Mouse (Mus musculus) lung, embryonic 14.5 days (tissue): ENCODE data around the gene Irs1. TPM values are rescaled to one million over a fixed set of nuclear protein-coding genes. Genes with fewer than 3 reads are reported as not detected.

Experiments used
- ATAC-seq: fragments of 200-750 bp; cut with Nextera tagmentation; 2 replicates; pipeline ENCODE4 v1.8.0; 2017; ENCODE audit warnings: mild to moderate bottlenecking, moderate TSS enrichment, moderate library complexity; ENCODE audit not compliant: insufficient read depth
- DNase-seq: peaks from one replicate; pipeline ENCODE4 v3.0.0-alpha.2; 2015
- H3K27ac ChIP-seq: fragments of 300-500 bp; sonication (generic); 2 replicates; pipeline ENCODE4 v1.5.1; 2014; ENCODE audit warnings: low read depth, mild to moderate bottlenecking, moderate library complexity
- H3K27me3 ChIP-seq: fragments of 300-500 bp; sonication (generic); 2 replicates; pipeline ENCODE4 v1.6.1; 2014; ENCODE audit warnings: low read length, control low read depth; ENCODE audit not compliant: insufficient read depth
- H3K36me3 ChIP-seq: fragments of 300-500 bp; sonication (generic); 2 replicates; pipeline ENCODE4 v1.6.1; 2014; ENCODE audit warnings: control low read depth; ENCODE audit not compliant: insufficient read depth
- H3K4me1 ChIP-seq: fragments of 300-500 bp; sonication (generic); 2 replicates; pipeline ENCODE4 v1.6.1; 2014; ENCODE audit warnings: antibody characterized with exemption, control low read depth; ENCODE audit not compliant: insufficient read depth
- H3K4me2 ChIP-seq: fragments of 300-500 bp; sonication (generic); 2 replicates; pipeline ENCODE4 v1.6.1; 2014; ENCODE audit warnings: mild to moderate bottlenecking
- H3K4me3 ChIP-seq: fragments of 300-500 bp; sonication (generic); 2 replicates; pipeline ENCODE4 v1.5.1; 2014; ENCODE audit warnings: low read depth, low read length
- H3K9ac ChIP-seq: fragments of 300-500 bp; sonication (generic); 2 replicates; pipeline ENCODE4 v1.6.1; 2014
- H3K9me3 ChIP-seq: fragments of 300-500 bp; sonication (generic); 2 replicates; pipeline ENCODE4 v1.6.1; 2016; ENCODE audit warnings: low read depth, low read length, control low read depth
- CTCF ChIP-seq: IDR thresholded peaks from 2 replicates; pipeline ENCODE4 v1.5.1; 2016; ENCODE audit warnings: antibody characterized with exemption, low read depth
- WGBS: fragments of 180-500 bp; shearing (Covaris S2); extraction: QIAGEN DNeasy Blood & Tissue Kit; methylation state at CpG from one replicate; pipeline ENCODE4 v1.1.7; 2014; 5-methylcytosine and 5-hydroxymethylcytosine counted together
- polyA plus RNA-seq: library from polyadenylated mRNA; unstranded; fragments of >200 nt; fragmentation: Nextera tagmentation; extraction: Ambion mirVana; gene quantifications from 2 replicates; pipeline ENCODE4 v1.2.1, GENCODE M21; 2014

The Irs1 gene
- polyA plus RNA-seq, 1 experiment from 2014 or later, result 19.5 TPM

- no peaks in the 10 kb centered on the region for H3K36me3 ChIP-seq
- H3K4me2 ChIP-seq, result no peak overlapping the region
- H3K4me3 ChIP-seq, result no peak overlapping the region
- no peaks in the 10 kb centered on the region for H3K27me3 ChIP-seq
- no peak overlapping the region for H3K27ac ChIP-seq
- H3K9ac ChIP-seq, result no peak overlapping the region
- no peaks in the 10 kb centered on the region for H3K4me1 ChIP-seq
- H3K9me3 ChIP-seq, result no peaks in the 10 kb centered on the region
- DNase-seq, result peak; percentile 59
- no peak for TF ChIP-seq CTCF
- 52% methylated on average over 8 of the region's 8 CpGs for WGBS
- peak; percentile 65 for ATAC-seq
These were observed 107.2 kb downstream of the Irs1 start for GRCm38 (mm10) chr1:82183913-82184442.

Other genes starting within 250 kb of the Irs1 start
- 46.3 and 52.0 TPM in 2 replicates for gene Gm9747, start 58.3 kb downstream of the Irs1 start, polyA plus RNA-seq
- 6.4 and 7.6 TPM in 2 replicates for gene Rhbdd1, start 25.0 kb upstream of the Irs1 start, polyA plus RNA-seq